Mouse (Mus musculus) lung, postnatal 0 days (tissue): ENCODE measurements around the gene Gm5244.

ENCODE experiments used
- CTCF ChIP-seq: IDR thresholded peaks from 2 replicates; pipeline ENCODE4 v1.5.1; 2016; ENCODE audit warnings: antibody characterized with exemption, mild to moderate bottlenecking
- EP300 ChIP-seq: IDR thresholded peaks from 2 replicates; pipeline ENCODE4 v1.6.1; 2016; ENCODE audit warnings: antibody characterized with exemption, mild to moderate bottlenecking, control low read depth

DNA sequence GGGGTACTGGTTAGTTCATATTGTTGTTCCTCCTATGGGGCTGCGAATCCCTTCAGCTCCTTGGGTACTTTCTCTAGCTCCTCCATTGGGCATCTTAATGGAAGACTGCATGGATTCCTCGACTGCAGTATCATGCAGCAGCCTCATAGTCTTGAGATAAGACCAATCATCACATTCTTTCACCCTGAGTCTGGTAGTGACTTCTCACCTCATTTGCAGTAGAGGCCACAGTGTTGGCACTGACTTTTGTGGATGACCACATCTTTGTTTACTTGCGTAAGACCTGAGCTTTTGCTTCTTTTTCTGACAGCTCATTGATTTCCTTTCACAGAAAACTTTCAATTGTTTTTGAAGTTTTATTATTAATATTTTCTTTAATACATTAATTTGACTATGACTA is 40.8 kb upstream of the Gm5244 start:
- TF ChIP-seq CTCF (no peak), EP300 (no peak)
